Mouse (Mus musculus): ENCODE measurements at regions not wholly inside any gene's neighbourhood (a gene's known extent, or its start where the extent isn't known, plus 50 kb on each side); places are given as distances from the start of the nearest gene placed in this dataset.

GRCm38 (mm10) chr8:41950736-41951135 lies 533.9 kb upstream of the Frg1 start:
- Histone ChIP-seq H3K4me3 (replicated peaks) (no peak overlapping the region), H3K9me3 (no peaks in the 10 kb centered on the region), H3K36me3 (no peaks in the 10 kb centered on the region), H3K27me3 (replicated peaks) (no peaks in the 10 kb centered on the region), H3K27ac (no peak overlapping the region), H3K4me2 (replicated peaks) (no peak overlapping the region), H3K9ac (no peak overlapping the region), H3K4me1 (replicated peaks) (no peaks in the 10 kb centered on the region)
- no peak for ATAC-seq
- WGBS, result 79% methylated on average over 1 of the region's 1 CpGs

GRCm38 (mm10) chr8:41939298-41939697 lies 522.4 kb upstream of the Frg1 start:
- Histone ChIP-seq H3K27ac (no peak overlapping the region), H3K9ac (no peak overlapping the region), H3K4me2 (replicated peaks) (no peak overlapping the region), H3K9me3 (no peaks in the 10 kb centered on the region), H3K4me3 (replicated peaks) (no peak overlapping the region), H3K4me1 (replicated peaks) (no peaks in the 10 kb centered on the region), H3K36me3 (no peaks in the 10 kb centered on the region), H3K27me3 (replicated peaks) (no peaks in the 10 kb centered on the region)
- no peak for ATAC-seq
- WGBS, result 79% methylated on average over 4 of the region's 4 CpGs

- 86% methylated on average over 7 of the region's 7 CpGs for WGBS
- no peak for ATAC-seq
- Histone ChIP-seq H3K27ac (no peak overlapping the region), H3K9me3 (no peaks in the 10 kb centered on the region), H3K4me3 (replicated peaks) (no peak overlapping the region), H3K36me3 (no peaks in the 10 kb centered on the region), H3K9ac (no peak overlapping the region), H3K27me3 (replicated peaks) (no peaks in the 10 kb centered on the region), H3K4me2 (replicated peaks) (no peak overlapping the region), H3K4me1 (replicated peaks) (no peaks in the 10 kb centered on the region)
Measured at GRCm38 (mm10) chr8:41921106-41921505, 504.2 kb upstream of the Frg1 start.

GRCm38 (mm10) chr8:41920536-41920935 lies 503.7 kb upstream of the Frg1 start:
- Histone ChIP-seq H3K9ac (no peak overlapping the region), H3K9me3 (no peaks in the 10 kb centered on the region), H3K4me1 (replicated peaks) (no peaks in the 10 kb centered on the region), H3K27ac (no peak overlapping the region), H3K4me2 (replicated peaks) (no peak overlapping the region), H3K27me3 (replicated peaks) (no peaks in the 10 kb centered on the region), H3K36me3 (no peaks in the 10 kb centered on the region), H3K4me3 (replicated peaks) (no peak overlapping the region)
- WGBS, result 79% methylated on average over 3 of the region's 3 CpGs
- no peak for ATAC-seq

GRCm38 (mm10) chr8:41878029-41878748 lies 461.3 kb upstream of the Frg1 start:
- Histone ChIP-seq H3K36me3 (no peaks in the 10 kb centered on the region), H3K9ac (no peak overlapping the region), H3K4me2 (replicated peaks) (no peak overlapping the region), H3K27me3 (replicated peaks) (no peaks in the 10 kb centered on the region), H3K4me1 (replicated peaks) (no peaks in the 10 kb centered on the region), H3K27ac (no peak overlapping the region), H3K4me3 (replicated peaks) (no peak overlapping the region), H3K9me3 (no peaks in the 10 kb centered on the region)
- 66% methylated on average over 2 of the region's 2 CpGs for WGBS
- ATAC-seq, result no peak

- H3K9me3 ChIP-seq, result no peaks in the 10 kb centered on the region
- H3K27ac ChIP-seq, result no peak overlapping the region
- ATAC-seq, result no peak
- WGBS, result 79% methylated on average over 3 of the region's 3 CpGs
- no peaks in the 10 kb centered on the region for H3K36me3 ChIP-seq
- H3K4me1 ChIP-seq (replicated peaks), result no peaks in the 10 kb centered on the region
- H3K9ac ChIP-seq, result no peak overlapping the region
- no peak overlapping the region for H3K4me2 ChIP-seq (replicated peaks)
- no peaks in the 10 kb centered on the region for H3K27me3 ChIP-seq (replicated peaks)
- H3K4me3 ChIP-seq (replicated peaks), result no peak overlapping the region
Measured at GRCm38 (mm10) chr8:41869681-41870356, 452.9 kb upstream of the Frg1 start.

- WGBS, result 89% methylated on average over 7 of the region's 7 CpGs
- H3K4me2 ChIP-seq (replicated peaks), result no peak overlapping the region
- no peak for ATAC-seq
- H3K4me1 ChIP-seq (replicated peaks), result no peaks in the 10 kb centered on the region
- H3K9me3 ChIP-seq, result no peaks in the 10 kb centered on the region
- no peaks in the 10 kb centered on the region for H3K27me3 ChIP-seq (replicated peaks)
- H3K36me3 ChIP-seq, result no peaks in the 10 kb centered on the region
- no peak overlapping the region for H3K27ac ChIP-seq
- H3K9ac ChIP-seq, result no peak overlapping the region
- H3K4me3 ChIP-seq (replicated peaks), result no peak overlapping the region
Measured at GRCm38 (mm10) chr8:41860918-41861317, 444.0 kb upstream of the Frg1 start.

GRCm38 (mm10) chr8:41831713-41832112 lies 414.8 kb upstream of the Frg1 start:
- Histone ChIP-seq H3K4me2 (replicated peaks) (no peak overlapping the region), H3K36me3 (no peaks in the 10 kb centered on the region), H3K9me3 (no peaks in the 10 kb centered on the region), H3K9ac (no peak overlapping the region), H3K27me3 (replicated peaks) (no peaks in the 10 kb centered on the region), H3K27ac (no peak overlapping the region), H3K4me3 (replicated peaks) (no peak overlapping the region), H3K4me1 (replicated peaks) (no peaks in the 10 kb centered on the region)
- ATAC-seq, result no peak
- WGBS, result 72% methylated on average over 4 of the region's 4 CpGs

GRCm38 (mm10) chr8:41830407-41830806 lies 413.5 kb upstream of the Frg1 start:
- Histone ChIP-seq H3K4me2 (replicated peaks) (no peak overlapping the region), H3K27ac (no peak overlapping the region), H3K27me3 (replicated peaks) (no peaks in the 10 kb centered on the region), H3K4me1 (replicated peaks) (no peaks in the 10 kb centered on the region), H3K4me3 (replicated peaks) (no peak overlapping the region), H3K9me3 (no peaks in the 10 kb centered on the region), H3K36me3 (no peaks in the 10 kb centered on the region), H3K9ac (no peak overlapping the region)
- no peak for ATAC-seq
- WGBS, result 63% methylated on average over 6 of the region's 6 CpGs

- Histone ChIP-seq H3K9ac (no peak overlapping the region), H3K27ac (no peak overlapping the region), H3K36me3 (no peaks in the 10 kb centered on the region), H3K9me3 (no peaks in the 10 kb centered on the region), H3K4me1 (replicated peaks) (no peaks in the 10 kb centered on the region), H3K27me3 (replicated peaks) (no peaks in the 10 kb centered on the region), H3K4me3 (replicated peaks) (no peak overlapping the region), H3K4me2 (replicated peaks) (no peak overlapping the region)
- WGBS, result 36% methylated on average over 7 of the region's 7 CpGs
- 0 out of 2 replicates have a peak, but pooled peaks have one; percentile 41 for ATAC-seq
Measured at GRCm38 (mm10) chr8:41824928-41825327, 408.1 kb upstream of the Frg1 start.

GRCm38 (mm10) chr8:41823041-41823440 lies 406.2 kb upstream of the Frg1 start:
- H3K4me2 ChIP-seq (replicated peaks), result no peak overlapping the region
- no peak overlapping the region for H3K4me3 ChIP-seq (replicated peaks)
- 69% methylated on average over 8 of the region's 8 CpGs for WGBS
- H3K27me3 ChIP-seq (replicated peaks), result no peaks in the 10 kb centered on the region
- no peaks in the 10 kb centered on the region for H3K4me1 ChIP-seq (replicated peaks)
- no peak overlapping the region for H3K27ac ChIP-seq
- no peak overlapping the region for H3K9ac ChIP-seq
- H3K9me3 ChIP-seq, result no peaks in the 10 kb centered on the region
- no peak for ATAC-seq
- H3K36me3 ChIP-seq, result no peaks in the 10 kb centered on the region

- no peak for ATAC-seq
- no peak overlapping the region for H3K4me3 ChIP-seq (replicated peaks)
- no peak overlapping the region for H3K4me2 ChIP-seq (replicated peaks)
- no peak overlapping the region for H3K27ac ChIP-seq
- WGBS, result 92% methylated on average over 5 of the region's 5 CpGs
- no peaks in the 10 kb centered on the region for H3K27me3 ChIP-seq (replicated peaks)
- H3K4me1 ChIP-seq (replicated peaks), result no peaks in the 10 kb centered on the region
- no peaks in the 10 kb centered on the region for H3K9me3 ChIP-seq
- H3K36me3 ChIP-seq, result no peaks in the 10 kb centered on the region
- no peak overlapping the region for H3K9ac ChIP-seq
Measured at GRCm38 (mm10) chr8:41821676-41822075, 404.8 kb upstream of the Frg1 start.
